Mouse (Mus musculus) C2C12 (cell line): ENCODE measurements around the gene Syce3. TPM values are rescaled to one million over a fixed set of nuclear protein-coding genes. Genes with fewer than 3 reads are reported as not detected.

ENCODE experiments used
- H3K27me3 ChIP-seq: one replicate; pipeline ENCODE4 v1.6.1; 2011; ENCODE audit not compliant: control insufficient read depth, insufficient read depth, insufficient read length
- H3K36me3 ChIP-seq: one replicate; pipeline ENCODE4 v1.6.1; 2011; ENCODE audit not compliant: control insufficient read depth, insufficient read depth
- H3K4me3 ChIP-seq: one replicate; pipeline ENCODE4 v1.5.1; 2011; ENCODE audit warnings: mild to moderate bottlenecking, control low read depth; ENCODE audit not compliant: poor library complexity, insufficient read depth, severe bottlenecking
- H3K79me2 ChIP-seq: one replicate; pipeline ENCODE4 v1.6.1; 2011; ENCODE audit not compliant: control insufficient read depth, insufficient read depth
- H3K79me3 ChIP-seq: one replicate; pipeline ENCODE4 v1.6.1; 2011; ENCODE audit warnings: low read depth, control low read depth
- H3ac ChIP-seq: one replicate; pipeline ENCODE3; 2011; ENCODE audit warnings: low read depth; ENCODE audit not compliant: control insufficient read depth, insufficient read length
- CEBPB ChIP-seq: IDR thresholded peaks from one replicate; pipeline ENCODE4 v1.6.1; 2011; ENCODE audit warnings: low read depth, mild to moderate bottlenecking, control low read depth, moderate library complexity
- CTCF ChIP-seq: IDR thresholded peaks from one replicate; pipeline ENCODE4 v1.5.1; 2011; ENCODE audit not compliant: control insufficient read depth, insufficient read depth, insufficient read length
- FOSL1 ChIP-seq: IDR thresholded peaks from one replicate; pipeline ENCODE4 v1.8.0; 2011; ENCODE audit warnings: mild to moderate bottlenecking, low read length; ENCODE audit not compliant: poor library complexity, insufficient read depth, severe bottlenecking
- MAX ChIP-seq: IDR thresholded peaks from one replicate; pipeline ENCODE4 v1.6.1; 2011; ENCODE audit warnings: mild to moderate bottlenecking, control low read depth
- MYOD1 ChIP-seq: IDR thresholded peaks from one replicate; pipeline ENCODE4 v1.6.1; 2011; ENCODE audit warnings: low read depth; ENCODE audit not compliant: control insufficient read depth, insufficient read length
- MYOG ChIP-seq: IDR thresholded peaks from one replicate; pipeline ENCODE4 v1.6.1; 2011; ENCODE audit not compliant: control insufficient read depth, insufficient read length; ENCODE audit errors: extremely low read depth
- USF1 ChIP-seq: IDR thresholded peaks from one replicate; pipeline ENCODE4 v1.6.1; 2011; ENCODE audit warnings: low read depth, mild to moderate bottlenecking, control low read depth, moderate library complexity
- polyA plus RNA-seq: library from polyadenylated mRNA; unstranded; fragments of >200 nt; fragmentation: generic; extraction: Trizol; gene quantifications from one replicate; pipeline ENCODE4 v1.2.1, GENCODE M21; 2012; ENCODE audit warnings: missing spikeins

Gene Syce3
- polyA plus RNA-seq, 1 experiment = not detected

DNA sequence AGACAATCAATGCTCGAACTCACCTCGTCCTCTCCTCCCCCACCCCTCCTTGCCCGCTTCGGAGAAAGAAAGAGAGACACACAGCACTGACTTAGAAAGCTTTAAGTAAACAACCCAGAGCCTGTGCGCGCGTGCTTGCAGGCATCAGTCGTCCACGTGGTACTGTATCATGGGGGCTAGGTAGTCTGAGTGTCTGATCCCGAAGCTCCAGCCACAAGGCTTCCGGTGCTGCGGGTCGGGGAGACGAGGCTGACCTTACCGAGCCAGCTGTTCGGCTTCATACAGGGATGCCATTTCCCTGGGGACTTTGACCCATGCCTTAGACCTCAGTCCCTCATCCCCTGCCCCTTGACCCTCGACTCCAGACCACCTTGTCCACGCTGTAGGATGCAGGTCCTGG, 32.9 kb downstream of the Syce3 start:
- H3K79me2 ChIP-seq = peaks cover 10% of the 10 kb centered on the region
- no peak overlapping the region for H3K4me3 ChIP-seq
- no peak for TF ChIP-seq MYOD1
- no peak for TF ChIP-seq CTCF
- no peak for TF ChIP-seq MYOG
- no peak for TF ChIP-seq MAX
- no peak for TF ChIP-seq FOSL1
- H3K36me3 ChIP-seq = peaks cover 5% of the 10 kb centered on the region
- peaks cover 5% of the 10 kb centered on the region for H3K79me3 ChIP-seq
- H3K27me3 ChIP-seq = peaks cover 37% of the 10 kb centered on the region
- H3ac ChIP-seq = no peak overlapping the region

DNA sequence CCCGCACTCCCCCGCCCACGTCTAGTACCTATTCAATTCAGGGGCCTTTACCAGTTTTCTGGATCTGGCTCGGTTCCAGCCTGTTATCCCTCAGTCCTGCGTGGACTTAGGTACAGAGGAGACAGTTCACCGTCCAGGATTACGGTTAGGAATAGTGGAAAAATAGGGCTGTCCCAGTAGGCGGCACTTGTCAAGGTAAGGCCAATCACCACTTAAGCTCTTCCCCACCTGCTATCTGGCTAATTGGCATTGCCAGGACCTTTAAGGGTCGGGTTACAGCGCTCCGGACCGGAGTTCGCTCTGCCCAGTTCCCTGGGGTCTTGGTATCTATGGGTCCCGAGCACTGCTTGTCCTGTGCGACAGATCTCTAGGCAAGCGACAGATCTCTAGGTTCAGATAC, 33.3 kb downstream of the Syce3 start, which contains the start of gene Tymp:
Gene Tymp (minus strand): TSS at position 83 of the 400 bp plus-strand sequence.
- H3K4me3 ChIP-seq = no peak within 1 kb of the TSS
- no peak for TF ChIP-seq CEBPB
- TF ChIP-seq MYOG = no peak
- TF ChIP-seq MYOD1 = no peak
- TF ChIP-seq MAX = no peak
- TF ChIP-seq FOSL1 = no peak
- no peak for TF ChIP-seq CTCF
- no peak for TF ChIP-seq USF1

DNA sequence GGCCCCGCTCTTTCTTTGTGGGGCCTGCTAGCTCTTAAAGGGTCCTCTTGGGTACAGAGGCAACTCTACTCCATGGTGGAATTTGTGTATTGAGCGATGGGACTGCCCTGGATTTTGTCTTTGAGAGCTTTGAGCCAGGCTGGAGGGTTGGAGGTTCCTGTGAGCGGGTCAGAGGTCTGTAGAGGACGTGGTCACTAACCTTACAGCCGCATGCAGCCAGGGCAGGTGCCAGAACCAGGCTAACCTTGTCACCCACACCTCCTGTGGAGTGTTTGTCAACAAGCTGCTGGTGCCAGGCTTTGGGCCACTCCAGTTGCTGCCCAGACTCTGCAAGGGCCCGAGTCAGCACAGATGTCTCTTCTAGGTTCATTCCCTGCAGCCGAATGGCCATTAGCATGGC, 34.3 kb downstream of the Syce3 start:
- Histone ChIP-seq H3K79me2 (peaks cover 23% of the 10 kb centered on the region), H3K36me3 (peaks cover 18% of the 10 kb centered on the region), H3ac (no peak overlapping the region), H3K4me3 (no peak overlapping the region), H3K27me3 (peaks cover 33% of the 10 kb centered on the region), H3K79me3 (peaks cover 10% of the 10 kb centered on the region)
- TF ChIP-seq MYOD1 (no peak), MYOG (no peak), MAX (no peak), CEBPB (no peak), FOSL1 (no peak), USF1 (no peak), CTCF (no peak)

More for the DNA sequence above, 33.3 kb downstream of the Syce3 start, which contains the start of gene Tymp:
- H3ac ChIP-seq = no peak within 1 kb of the TSS
- H3K36me3 ChIP-seq = peaks cover 9% of the 10 kb centered on the region
- H3K79me2 ChIP-seq = peaks cover 14% of the 10 kb centered on the region
- peaks cover 33% of the 10 kb centered on the region for H3K27me3 ChIP-seq
- H3K79me3 ChIP-seq = peaks cover 8% of the 10 kb centered on the region

DNA sequence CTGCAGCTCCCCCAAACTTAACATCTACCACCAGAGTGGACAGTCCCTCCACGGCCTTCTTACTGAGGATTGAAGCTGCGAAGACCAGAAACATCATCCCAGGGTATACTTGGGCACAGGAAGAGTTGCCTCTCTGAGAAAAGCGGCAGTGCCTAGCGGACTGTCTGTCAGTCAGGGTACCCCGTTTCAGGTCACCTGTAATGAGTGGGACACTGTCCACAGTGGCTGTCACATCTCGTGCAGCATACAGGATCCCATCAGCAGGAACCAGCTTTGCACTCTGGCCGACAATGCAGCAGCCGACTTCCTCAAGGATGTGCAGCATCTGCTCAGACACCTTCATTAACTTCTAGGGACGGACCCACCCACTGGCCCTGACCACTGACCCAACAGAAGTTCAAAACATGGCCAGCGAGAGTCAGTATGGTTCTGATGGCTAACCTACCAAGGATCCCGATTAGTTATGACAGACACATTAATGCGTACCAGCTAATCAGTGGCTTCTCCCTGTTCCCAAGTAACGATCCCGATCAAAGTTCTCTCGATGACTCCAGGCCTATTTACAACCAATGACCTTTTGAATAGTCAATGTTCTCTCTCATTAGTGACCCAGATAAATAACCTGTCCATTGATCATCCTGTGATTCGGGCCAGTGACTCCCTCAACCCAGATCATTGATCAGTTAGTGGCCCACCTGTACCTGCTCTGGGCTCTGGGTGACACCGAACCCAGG, 35.3 kb downstream of the Syce3 start:
- H3K27me3 ChIP-seq = peaks cover 33% of the 10 kb centered on the region
- H3K4me3 ChIP-seq = no peak overlapping the region
- peaks cover 30% of the 10 kb centered on the region for H3K79me2 ChIP-seq
- TF ChIP-seq MYOG = no peak
- no peak for TF ChIP-seq MYOD1
- no peak for TF ChIP-seq CTCF
- TF ChIP-seq CEBPB = no peak
- no peak for TF ChIP-seq MAX
- TF ChIP-seq FOSL1 = no peak
- TF ChIP-seq USF1 = no peak
- no peak overlapping the region for H3ac ChIP-seq
- H3K79me3 ChIP-seq = peaks cover 13% of the 10 kb centered on the region
- H3K36me3 ChIP-seq = peaks cover 29% of the 10 kb centered on the region

DNA sequence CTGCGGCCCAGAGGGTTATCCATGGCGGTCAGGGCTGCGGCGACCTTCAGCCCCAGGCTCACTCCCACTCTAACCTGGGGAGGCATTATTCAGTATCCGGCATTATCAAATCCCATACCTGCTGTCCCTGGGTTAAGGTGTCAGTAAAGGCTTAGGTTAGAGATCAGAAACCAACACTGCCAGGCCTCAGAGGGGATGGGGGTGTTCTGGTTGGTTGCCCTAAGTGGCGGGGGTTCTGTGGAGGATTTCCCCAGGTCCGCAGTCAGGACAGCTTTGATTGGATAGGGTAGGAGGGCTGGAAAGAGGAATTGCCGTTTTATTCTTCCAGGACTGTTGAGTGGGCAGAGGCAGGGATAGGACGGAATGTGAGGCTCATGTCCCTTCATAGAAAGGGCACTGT, 36.0 kb downstream of the Syce3 start:
- Histone ChIP-seq H3K79me2 (peaks cover 30% of the 10 kb centered on the region), H3K4me3 (peak overlapping the region; percentile 87), H3K27me3 (peaks cover 29% of the 10 kb centered on the region), H3K79me3 (peaks cover 13% of the 10 kb centered on the region), H3K36me3 (peaks cover 35% of the 10 kb centered on the region), H3ac (peak overlapping the region; percentile 58)
- TF ChIP-seq USF1 (no peak), CTCF (no peak), MYOD1 (no peak), FOSL1 (no peak), MAX (no peak), MYOG (no peak), CEBPB (no peak)

DNA sequence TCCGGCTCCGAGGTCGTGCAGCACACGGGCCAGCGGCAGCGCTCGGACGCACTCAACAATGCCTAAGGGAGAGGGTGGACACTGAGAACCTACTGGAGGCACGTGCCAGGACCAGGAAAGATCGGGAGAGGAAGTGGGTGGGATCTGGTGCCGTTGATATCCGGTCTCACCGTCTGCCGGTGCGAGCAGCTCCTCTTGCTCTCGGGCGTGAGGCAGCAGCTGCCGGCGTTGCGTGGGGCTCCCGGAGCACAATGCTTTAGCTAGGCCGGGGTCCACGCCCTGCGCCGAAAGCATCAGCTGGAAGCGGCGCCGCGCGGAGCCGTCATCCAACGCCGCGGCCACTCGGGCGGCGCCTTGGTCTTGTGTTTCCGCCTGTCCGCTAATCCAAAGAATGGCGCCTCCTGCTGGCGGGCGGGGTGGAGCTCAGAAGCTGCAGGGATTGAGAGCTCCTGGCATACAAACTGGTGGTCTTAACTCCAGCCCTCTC, 36.5 kb downstream of the Syce3 start, which contains the start of gene Sco2:
Gene Sco2 (minus strand): TSS at position 85 of the 487 bp plus-strand sequence.
- Histone ChIP-seq H3K36me3 (peaks cover 41% of the 10 kb centered on the region), H3K4me3 (peak within 1 kb of the TSS; percentile 87), H3K27me3 (peaks cover 24% of the 10 kb centered on the region), H3K79me3 (peaks cover 13% of the 10 kb centered on the region), H3ac (peak within 1 kb of the TSS; percentile 74), H3K79me2 (peaks cover 30% of the 10 kb centered on the region)
- TF ChIP-seq MYOD1 (no peak), CTCF (peak; percentile 92), MAX (peak; percentile 97), USF1 (peak; percentile 80), MYOG (no peak), FOSL1 (no peak), CEBPB (no peak)
